Mouse (Mus musculus) liver, adult 2 months (tissue): ENCODE results near the gene 4933430I17Rik.
A peak's percentile ranks its signal among the peaks of the same experiment; 100 is the strongest.

Source experiments
- CTCF ChIP-seq: fragments of 200-500 bp; IDR thresholded peaks from 2 replicates; pipeline ENCODE4 v1.5.1; 2011; ENCODE audit warnings: low read depth, low read length, control low read depth
- POLR2A ChIP-seq: fragments of 200-500 bp; IDR thresholded peaks from 2 replicates; pipeline ENCODE4 v1.6.1; 2011; ENCODE audit warnings: low read length, control low read depth; ENCODE audit not compliant: insufficient read depth; ENCODE audit errors: extremely low read depth

DNA sequence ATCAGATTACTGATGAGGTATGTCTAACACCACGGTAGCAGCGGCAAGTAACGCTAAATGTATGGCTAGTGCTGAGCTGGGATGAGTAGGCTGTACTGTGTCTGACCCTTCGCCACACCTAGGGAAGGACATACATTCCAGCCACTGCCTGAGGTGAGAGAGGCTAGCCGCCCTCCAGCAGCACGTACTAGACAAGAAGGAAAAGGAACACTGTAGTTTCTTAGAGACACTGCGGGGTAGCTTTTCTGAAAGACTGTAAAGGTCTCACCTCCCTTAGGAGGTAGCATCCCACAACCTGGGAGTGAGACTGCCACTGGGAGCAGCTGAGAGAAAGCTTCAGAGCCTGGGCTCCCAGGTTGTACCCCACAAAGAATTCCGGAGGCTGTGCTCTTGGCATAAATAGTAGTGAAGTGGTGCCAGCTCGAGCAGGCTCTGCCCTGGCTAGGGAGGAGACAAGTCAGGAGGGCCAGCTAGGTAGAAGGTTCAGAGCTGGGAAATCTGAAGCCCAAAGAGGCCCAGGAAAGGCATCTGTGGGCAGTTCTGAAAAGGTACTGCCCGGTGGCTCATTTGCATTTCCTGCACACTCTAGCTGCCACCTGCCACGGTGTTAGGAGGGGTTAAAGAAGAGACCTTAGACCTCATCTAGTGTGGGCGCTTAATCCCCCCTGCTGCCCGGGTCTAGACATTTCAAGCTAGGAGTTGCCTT, 6.6 kb upstream of the 4933430I17Rik start:
- TF ChIP-seq CTCF (no peak), POLR2A (peak; percentile 27; the same call in 1 of the 2 replicates)
